Mouse (Mus musculus) thymus, adult 2 months (tissue): Measurements from ENCODE around the gene Aldh1a1. TPM values are rescaled to one million over a fixed set of nuclear protein-coding genes. Genes with fewer than 3 reads are reported as not detected.

Experiments
- DNase-seq: peaks from one replicate; pipeline ENCODE4 v3.0.0; 2021
- H3K27ac ChIP-seq: fragments of 200-500 bp; 2 replicates; pipeline ENCODE4 v1.5.1; 2012; ENCODE audit warnings: low read length, control low read depth; ENCODE audit not compliant: control insufficient read depth, insufficient read depth
- H3K27me3 ChIP-seq: fragments of 200-500 bp; 2 replicates; pipeline ENCODE4 v1.6.1; 2012; ENCODE audit warnings: mild to moderate bottlenecking, low read length, moderate library complexity, mixed read lengths; ENCODE audit not compliant: control insufficient read depth, insufficient read depth
- H3K36me3 ChIP-seq: fragments of 200-500 bp; 2 replicates; pipeline ENCODE4 v1.6.1; 2012; ENCODE audit warnings: mild to moderate bottlenecking, low read length, moderate library complexity; ENCODE audit not compliant: control insufficient read depth, insufficient read depth
- H3K4me1 ChIP-seq: fragments of 200-500 bp; replicated peaks from 2 replicates; pipeline ENCODE4 v1.6.1; 2012; ENCODE audit warnings: low read length; ENCODE audit not compliant: control insufficient read depth, insufficient read depth
- H3K4me3 ChIP-seq: fragments of 200-500 bp; 2 replicates; pipeline ENCODE4 v1.5.1; 2012; ENCODE audit warnings: mild to moderate bottlenecking, low read length, control low read depth, moderate library complexity; ENCODE audit not compliant: control insufficient read depth, insufficient read depth
- CTCF ChIP-seq: fragments of 200-500 bp; IDR thresholded peaks from 2 replicates; pipeline ENCODE4 v1.5.1; 2012; ENCODE audit warnings: mild to moderate bottlenecking, control low read depth, low read length, moderate library complexity, borderline replicate concordance; ENCODE audit not compliant: control insufficient read depth, poor library complexity, insufficient read depth; ENCODE audit errors: extremely low read depth
- POLR2A ChIP-seq: fragments of 200-500 bp; IDR thresholded peaks from 2 replicates; pipeline ENCODE4 v1.6.1; 2012; ENCODE audit warnings: mild to moderate bottlenecking, low read length, control low read depth, moderate library complexity; ENCODE audit not compliant: control insufficient read depth, poor library complexity, insufficient read depth; ENCODE audit errors: extremely low read depth
- WGBS: fragments of 180-500 bp; shearing (Covaris S2); methylation state at CpG from one replicate; pipeline ENCODE4 v1.1.7; 2018; 5-methylcytosine and 5-hydroxymethylcytosine counted together
- polyA plus RNA-seq: library from polyadenylated mRNA; depleted of rRNA; stranded (reverse); fragments of >200 nt; gene quantifications from 2 replicates; pipeline ENCODE4 v1.2.3, GENCODE M21; 2012; rRNA removed

The Aldh1a1 gene
- polyA plus RNA-seq, 1 experiment, result 2.6 TPM

- Histone ChIP-seq H3K27me3 (no peaks in the 10 kb centered on the region), H3K36me3 (no peaks in the 10 kb centered on the region), H3K4me3 (no peak overlapping the region), H3K4me1 (no peaks in the 10 kb centered on the region), H3K27ac (no peak overlapping the region)
- DNase-seq, result no peak
- WGBS, result 90% methylated on average over 3 of the region's 3 CpGs
- TF ChIP-seq POLR2A (no peak), CTCF (no peak)
These were observed 185.3 kb downstream of the Aldh1a1 start for GRCm38 (mm10) chr19:20677697-20678355.

Other genes starting within 250 kb of the Aldh1a1 start
- gene Anxa1, start 101.8 kb upstream of the Aldh1a1 start, polyA plus RNA-seq, result 4.6 and 7.6 TPM in 2 replicates
- gene Aldh1a7, start 234.8 kb downstream of the Aldh1a1 start, polyA plus RNA-seq, result 1.1 and 1.2 TPM in 2 replicates